Mouse (Mus musculus): ENCODE results near the gene Olfr620. TPM values are rescaled to one million over a fixed set of nuclear protein-coding genes. Genes with fewer than 3 reads are reported as not detected.

Olfr620 gene
- polyA plus RNA-seq (2012; rRNA removed; ENCODE audit: low replicate concordance): not detected in 2 replicates

DNA sequence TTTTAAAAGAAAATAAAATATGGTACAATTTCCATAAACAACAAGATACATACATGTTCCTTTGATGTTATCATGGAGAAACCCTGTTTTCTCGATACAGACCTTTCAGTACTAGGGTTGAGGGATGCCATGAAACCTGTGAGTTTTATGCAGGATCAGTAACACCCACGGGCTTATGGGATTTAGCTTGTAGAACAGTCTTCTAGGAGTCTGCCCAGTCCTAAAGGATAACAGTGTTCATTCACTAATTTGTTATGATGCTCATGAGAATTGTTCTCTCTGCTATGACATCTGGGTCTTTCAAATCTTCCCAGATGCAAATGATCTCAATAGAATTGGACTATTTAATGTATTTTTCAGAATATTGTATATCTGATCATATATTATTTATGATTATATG, at the start of gene Olfr620:
Gene Olfr620 (minus strand): TSS at position 101 of the 400 bp plus-strand sequence.

DNA sequence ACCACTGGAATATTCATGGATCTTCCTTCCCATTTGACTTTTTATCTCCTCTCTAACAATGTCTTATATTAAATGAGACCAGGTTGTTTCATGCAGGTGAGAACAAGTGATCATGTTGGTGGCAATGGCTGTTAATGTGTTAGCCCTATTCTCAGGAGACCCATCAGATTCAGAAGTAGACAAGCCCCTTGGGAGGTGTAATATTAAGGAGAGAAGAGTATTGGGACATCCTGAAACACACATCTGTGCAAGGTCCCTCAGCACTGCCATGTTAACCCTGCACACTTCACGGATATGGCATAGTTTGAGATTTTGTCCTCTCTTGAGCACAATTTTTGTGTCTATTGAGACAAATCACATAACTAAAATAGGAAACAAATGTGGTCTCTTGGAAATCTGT, 30.3 kb upstream of the Olfr620 start, which contains the start of gene Olfr622:
Gene Olfr622 (minus strand): TSS at position 101 of the 400 bp plus-strand sequence.

DNA sequence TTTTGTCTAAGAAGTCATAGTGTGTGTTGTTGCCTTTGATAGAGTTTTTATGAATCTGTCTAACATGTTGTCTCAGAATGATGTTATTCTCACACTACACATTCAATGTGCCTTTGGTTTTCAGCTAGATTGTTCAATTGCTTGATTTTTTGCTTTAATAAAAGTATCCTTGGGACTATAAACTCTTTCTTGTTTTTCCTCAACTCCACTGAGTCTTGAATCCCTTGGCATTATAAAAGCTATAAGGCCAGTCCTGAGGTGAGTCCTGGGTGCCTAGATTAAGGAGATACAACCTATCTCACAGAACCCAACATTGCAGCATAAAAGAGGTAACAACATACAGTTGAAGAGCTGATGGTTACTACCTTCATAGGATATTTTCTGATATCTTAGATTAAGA, 12.1 kb downstream of the Olfr620 start, which contains the start of gene Olfr619:
Gene Olfr619 (plus strand): TSS at position 301 of the 400 bp plus-strand sequence.

DNA sequence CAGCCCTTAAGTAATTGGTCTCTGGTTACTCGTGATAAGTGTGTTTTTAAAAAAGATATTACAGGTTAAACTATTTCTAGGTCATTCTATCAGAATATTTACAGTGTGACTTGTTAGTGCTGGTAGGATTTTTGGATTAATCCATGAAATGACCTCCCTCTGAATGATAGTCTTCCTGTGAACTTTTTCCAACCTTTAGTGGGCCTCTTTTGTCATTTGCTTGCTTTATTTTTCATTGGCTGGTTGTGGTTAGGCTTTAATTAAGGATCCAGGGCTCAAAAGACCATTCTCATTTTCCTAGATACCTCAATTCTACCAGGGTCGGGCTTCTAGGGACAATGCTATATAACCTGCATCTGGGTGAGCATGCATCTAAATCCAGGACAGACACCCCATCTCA, 22.5 kb downstream of the Olfr620 start, which contains the start of gene Olfr618:
Gene Olfr618 (plus strand): TSS at position 301 of the 400 bp plus-strand sequence.

DNA sequence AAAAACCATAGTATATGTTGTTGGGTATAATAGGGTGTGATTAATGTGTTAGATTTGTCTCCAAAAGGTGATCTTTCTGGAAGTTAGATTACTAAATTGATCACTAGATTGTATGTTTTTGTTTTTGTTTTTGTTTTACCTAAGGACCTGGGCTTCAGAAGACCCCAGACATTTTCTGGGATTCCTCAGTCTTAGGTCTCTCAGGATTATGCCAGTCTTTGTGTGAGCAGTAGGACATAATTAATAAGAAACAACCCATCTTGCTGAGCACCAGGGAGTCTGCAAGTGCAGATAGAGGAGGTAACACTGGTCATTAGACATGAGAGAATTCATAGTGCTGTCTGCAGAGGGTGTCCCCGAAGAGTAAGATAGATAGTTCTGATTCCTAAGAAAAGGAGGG, 39.6 kb downstream of the Olfr620 start, which contains the start of gene Olfr617:
Gene Olfr617 (plus strand): TSS at position 301 of the 400 bp plus-strand sequence.

DNA sequence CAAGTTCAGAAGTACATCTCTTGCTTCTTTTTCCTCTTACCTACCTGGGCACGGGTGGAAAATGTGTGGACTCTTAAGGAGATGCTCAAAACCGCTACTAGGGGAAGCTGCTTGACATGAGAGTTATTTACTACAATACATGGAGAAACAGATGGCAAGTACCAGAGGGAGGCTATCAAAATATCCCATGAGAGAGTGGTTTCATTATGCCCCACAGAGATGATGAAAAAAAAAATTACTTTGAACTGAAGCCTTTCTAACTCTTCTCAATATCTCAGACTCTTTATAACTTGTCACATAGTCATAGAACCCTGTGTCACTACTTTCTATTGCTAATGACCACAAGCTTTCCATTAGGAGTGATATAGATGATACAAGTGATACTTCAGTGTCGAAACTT, 43.3 kb downstream of the Olfr620 start, which contains the start of gene Olfr616:
Gene Olfr616 (minus strand): TSS at position 101 of the 400 bp plus-strand sequence.

DNA sequence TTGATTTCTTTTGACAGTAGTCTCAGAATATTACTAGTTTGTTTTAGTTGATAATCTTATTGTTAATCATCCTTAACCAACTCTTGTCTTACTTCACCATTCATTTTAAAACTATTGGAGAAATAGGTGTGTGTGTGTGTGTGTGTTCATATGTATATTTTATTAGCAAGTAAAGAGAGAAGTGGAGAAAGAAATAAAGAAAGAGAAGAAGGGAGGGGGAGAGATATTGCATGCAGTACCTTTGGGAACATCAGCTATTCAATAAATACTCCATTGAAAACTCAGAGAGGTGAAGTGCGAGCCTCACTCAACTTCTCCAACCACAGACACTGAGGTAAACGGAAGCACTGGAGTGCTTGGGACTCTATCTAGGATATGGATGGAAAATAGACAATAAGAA, 56.6 kb downstream of the Olfr620 start, which contains the start of gene Olfr615:
Gene Olfr615 (plus strand): TSS at position 301 of the 400 bp plus-strand sequence.

Other genes with a start within 250 kb of the Olfr620 start
- gene Olfr601, start 249.9 kb downstream of the Olfr620 start, polyA plus RNA-seq (2012; rRNA removed; ENCODE audit: low replicate concordance): not detected in 2 replicates
- gene Olfr603, start 226.4 kb downstream of the Olfr620 start, polyA plus RNA-seq (2012; rRNA removed; ENCODE audit: low replicate concordance): not detected in 2 replicates
- not detected in 2 replicates for gene Usp17lc, start 197.5 kb downstream of the Olfr620 start, polyA plus RNA-seq (2012; rRNA removed; ENCODE audit: low replicate concordance)
- gene Olfr605, start 167.1 kb downstream of the Olfr620 start, polyA plus RNA-seq (2012; rRNA removed; ENCODE audit: low replicate concordance): not detected in 2 replicates
- not detected in 2 replicates for gene Olfr606, start 163.5 kb downstream of the Olfr620 start, polyA plus RNA-seq (2012; rRNA removed; ENCODE audit: low replicate concordance)
- gene Olfr607, start 148.4 kb downstream of the Olfr620 start, polyA plus RNA-seq (2012; rRNA removed; ENCODE audit: low replicate concordance): not detected in 2 replicates
- gene Olfr608, start 142.7 kb downstream of the Olfr620 start, polyA plus RNA-seq (2012; rRNA removed; ENCODE audit: low replicate concordance): not detected in 2 replicates
- not detected in 2 replicates for gene Olfr609, start 114.5 kb downstream of the Olfr620 start, polyA plus RNA-seq (2012; rRNA removed; ENCODE audit: low replicate concordance)
- gene Olfr610, start 100.4 kb downstream of the Olfr620 start, polyA plus RNA-seq (2012; rRNA removed; ENCODE audit: low replicate concordance): not detected in 2 replicates
- gene Olfr611, start 91.7 kb downstream of the Olfr620 start, polyA plus RNA-seq (2012; rRNA removed; ENCODE audit: low replicate concordance): not detected in 2 replicates
- gene Olfr612, start 69.8 kb downstream of the Olfr620 start, polyA plus RNA-seq (2012; rRNA removed; ENCODE audit: low replicate concordance): not detected in 2 replicates
- gene Olfr613, start 64.5 kb downstream of the Olfr620 start, polyA plus RNA-seq (2012; rRNA removed; ENCODE audit: low replicate concordance): not detected in 2 replicates
- not detected in 2 replicates for gene Olfr615, start 56.5 kb downstream of the Olfr620 start, polyA plus RNA-seq (2012; rRNA removed; ENCODE audit: low replicate concordance)
- gene Olfr616, start 43.4 kb downstream of the Olfr620 start, polyA plus RNA-seq (2012; rRNA removed; ENCODE audit: low replicate concordance): not detected in 2 replicates
- not detected in 2 replicates for gene Olfr617, start 39.5 kb downstream of the Olfr620 start, polyA plus RNA-seq (2012; rRNA removed; ENCODE audit: low replicate concordance)
- not detected in 2 replicates for gene Olfr618, start 22.4 kb downstream of the Olfr620 start, polyA plus RNA-seq (2012; rRNA removed; ENCODE audit: low replicate concordance)
- not detected in 2 replicates for gene Olfr619, start 12.0 kb downstream of the Olfr620 start, polyA plus RNA-seq (2012; rRNA removed; ENCODE audit: low replicate concordance)
- not detected in 2 replicates for gene Olfr622, start 30.2 kb upstream of the Olfr620 start, polyA plus RNA-seq (2012; rRNA removed; ENCODE audit: low replicate concordance)
- gene Olfr623, start 51.2 kb upstream of the Olfr620 start, polyA plus RNA-seq (2012; rRNA removed; ENCODE audit: low replicate concordance): not detected in 2 replicates
- not detected in 2 replicates for gene Olfr624, start 58.7 kb upstream of the Olfr620 start, polyA plus RNA-seq (2012; rRNA removed; ENCODE audit: low replicate concordance)
- not detected in 2 replicates for gene Olfr625-ps1, start 70.2 kb upstream of the Olfr620 start, polyA plus RNA-seq (2012; rRNA removed; ENCODE audit: low replicate concordance)
- not detected in 2 replicates for gene Olfr243, start 102.1 kb upstream of the Olfr620 start, polyA plus RNA-seq (2012; rRNA removed; ENCODE audit: low replicate concordance)
- gene Olfr628, start 117.8 kb upstream of the Olfr620 start, polyA plus RNA-seq (2012; rRNA removed; ENCODE audit: low replicate concordance): not detected in 2 replicates
- not detected in 2 replicates for gene Olfr629, start 132.4 kb upstream of the Olfr620 start, polyA plus RNA-seq (2012; rRNA removed; ENCODE audit: low replicate concordance)
- not detected in 2 replicates for gene Olfr630, start 144.8 kb upstream of the Olfr620 start, polyA plus RNA-seq (2012; rRNA removed; ENCODE audit: low replicate concordance)
- gene Olfr69, start 159.1 kb upstream of the Olfr620 start, polyA plus RNA-seq (2012; rRNA removed; ENCODE audit: low replicate concordance): not detected in 2 replicates
- not detected in 2 replicates for gene Olfr68, start 167.2 kb upstream of the Olfr620 start, polyA plus RNA-seq (2012; rRNA removed; ENCODE audit: low replicate concordance)
- not detected in 2 replicates for gene Olfr67, start 179.3 kb upstream of the Olfr620 start, polyA plus RNA-seq (2012; rRNA removed; ENCODE audit: low replicate concordance)
- 130 and 168 TPM in 2 replicates for gene Hbb-bt, start 201.5 kb upstream of the Olfr620 start, polyA plus RNA-seq (2012; rRNA removed; ENCODE audit: low replicate concordance)
- gene Hbb-bs, start 215.6 kb upstream of the Olfr620 start, polyA plus RNA-seq (2012; rRNA removed; ENCODE audit: low replicate concordance): 1,520 and 2,066 TPM in 2 replicates
- not detected in 2 replicates for gene Hbb-bh2, start 228.0 kb upstream of the Olfr620 start, polyA plus RNA-seq (2012; rRNA removed; ENCODE audit: low replicate concordance)
- not detected in 2 replicates for gene Hbb-bh1, start 230.6 kb upstream of the Olfr620 start, polyA plus RNA-seq (2012; rRNA removed; ENCODE audit: low replicate concordance)
- not detected in 2 replicates for gene Hbb-y, start 240.7 kb upstream of the Olfr620 start, polyA plus RNA-seq (2012; rRNA removed; ENCODE audit: low replicate concordance)